Mouse (Mus musculus) bone marrow, adult 2 months (tissue): ENCODE measurements around the gene Nt5c. TPM values are rescaled to one million over a fixed set of nuclear protein-coding genes. Genes with fewer than 3 reads are reported as not detected.
"Not testable (repeated sequence)": the region's sequence is repeated elsewhere in the genome, so short reads cannot be mapped to it uniquely, and the experiment has no call there.

Experiments used
- H3K27ac ChIP-seq: fragments of 200-500 bp; 2 replicates; pipeline ENCODE4 v1.5.1; 2012; ENCODE audit warnings: low read depth, mild to moderate bottlenecking, control low read depth, inconsistent platforms, low read length; ENCODE audit not compliant: control insufficient read depth, poor library complexity, insufficient read depth
- H3K4me1 ChIP-seq: fragments of 200-500 bp; 2 replicates; pipeline ENCODE4 v1.6.1; 2011; ENCODE audit warnings: low read length; ENCODE audit not compliant: control insufficient read depth, insufficient read depth
- H3K4me3 ChIP-seq: fragments of 200-500 bp; replicated peaks from 2 replicates; pipeline ENCODE3; 2011; ENCODE audit warnings: mild to moderate bottlenecking, low read depth, low read length, control low read depth; ENCODE audit not compliant: control insufficient read depth
- CTCF ChIP-seq: fragments of 200-500 bp; IDR thresholded peaks from 2 replicates; pipeline ENCODE4 v1.5.1; 2011; ENCODE audit warnings: low read length, control low read depth; ENCODE audit not compliant: control insufficient read depth, insufficient read depth
- POLR2A ChIP-seq: fragments of 200-500 bp; IDR thresholded peaks from 2 replicates; pipeline ENCODE4 v1.6.1; 2011; ENCODE audit warnings: low read depth, mild to moderate bottlenecking, control low read depth, low read length, borderline replicate concordance; ENCODE audit not compliant: control insufficient read depth
- WGBS: fragments of 180-500 bp; shearing (Covaris S2); methylation state at CpG from one replicate; pipeline ENCODE4 v1.1.7; 2018; 5-methylcytosine and 5-hydroxymethylcytosine counted together
- polyA plus RNA-seq: library from polyadenylated mRNA; stranded (reverse); fragments of >200 nt; gene quantifications from 2 replicates; pipeline ENCODE4 v1.2.4, GENCODE M21; 2011; ENCODE audit warnings: low replicate concordance; ENCODE audit not compliant: missing spikeins, insufficient read depth, insufficient read length

The Nt5c gene
- polyA plus RNA-seq, 1 experiment, result 56.4 TPM

DNA sequence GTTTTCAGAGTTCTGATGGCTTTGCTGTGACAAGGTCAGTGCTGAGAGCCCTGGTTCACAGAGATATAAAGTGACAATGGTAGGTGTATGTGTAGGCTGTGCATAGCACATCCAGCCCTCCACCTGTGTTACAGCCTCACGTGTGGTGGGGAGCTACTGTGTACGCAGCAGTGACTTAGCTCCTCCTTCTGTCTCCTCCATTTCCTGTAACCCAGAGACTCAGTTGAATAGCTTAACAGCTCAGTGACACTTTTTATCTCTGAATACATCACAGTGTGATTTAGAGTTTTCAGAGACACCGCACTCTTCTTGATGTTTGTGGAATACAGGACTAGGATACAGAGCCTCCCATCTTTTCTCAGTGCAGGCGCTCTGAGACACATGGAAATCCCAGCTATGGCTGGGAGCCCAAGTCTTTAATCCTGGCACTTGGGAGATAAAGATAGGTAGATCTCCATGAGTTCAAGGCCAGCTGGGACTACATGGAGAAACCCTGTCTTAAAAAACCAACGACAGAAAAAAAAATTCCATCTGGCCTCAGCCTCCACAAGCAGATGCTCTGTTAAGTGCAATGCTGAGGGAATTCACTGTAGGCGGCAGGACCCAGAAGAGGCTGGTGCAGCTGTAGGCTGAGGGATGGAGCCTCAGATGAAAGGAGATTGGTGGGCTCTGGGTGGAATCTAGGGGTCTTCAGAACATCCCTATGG, 10.0 kb downstream of the Nt5c start:
- no peak overlapping the region for H3K4me3 ChIP-seq
- TF ChIP-seq CTCF, result no peak
- TF ChIP-seq POLR2A, result no peak
- H3K27ac ChIP-seq, result no peak overlapping the region
- peaks cover 3% of the 10 kb centered on the region; the same call in 1 of the 2 replicates for H3K4me1 ChIP-seq
- 79% methylated on average over 6 of the region's 6 CpGs for WGBS

DNA sequence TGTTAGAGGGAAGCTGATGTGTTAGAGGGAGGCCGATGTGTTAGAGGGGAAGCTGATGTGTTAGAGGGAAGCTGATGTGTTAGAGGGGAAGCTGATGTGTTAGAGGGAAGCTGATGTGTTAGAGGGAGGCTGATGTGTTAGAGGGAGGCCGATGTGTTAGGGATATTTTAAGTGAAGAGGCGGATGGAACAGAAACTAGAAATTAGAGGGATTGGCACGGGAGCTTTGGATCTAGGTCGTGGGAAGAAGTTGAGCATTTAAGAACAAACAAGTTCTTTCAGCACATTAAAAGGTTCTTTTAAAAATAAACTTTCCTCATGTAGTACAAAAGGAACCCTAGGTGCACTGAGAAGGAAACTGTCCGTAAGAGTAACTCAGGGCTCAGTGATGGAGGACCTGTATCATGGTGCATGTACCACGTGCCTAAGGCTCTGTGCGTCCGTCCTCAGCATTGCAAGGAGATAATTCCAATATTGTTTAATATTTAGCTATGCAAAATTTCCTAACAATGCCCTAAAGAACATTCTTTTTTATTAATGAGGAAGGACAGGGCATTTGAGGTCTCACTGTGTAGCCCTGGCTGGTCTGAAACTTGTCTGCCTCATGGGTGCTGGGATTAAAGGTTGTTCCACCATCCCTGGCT, 13.2 kb downstream of the Nt5c start:
- 59% methylated on average over 9 of the region's 9 CpGs for WGBS

DNA sequence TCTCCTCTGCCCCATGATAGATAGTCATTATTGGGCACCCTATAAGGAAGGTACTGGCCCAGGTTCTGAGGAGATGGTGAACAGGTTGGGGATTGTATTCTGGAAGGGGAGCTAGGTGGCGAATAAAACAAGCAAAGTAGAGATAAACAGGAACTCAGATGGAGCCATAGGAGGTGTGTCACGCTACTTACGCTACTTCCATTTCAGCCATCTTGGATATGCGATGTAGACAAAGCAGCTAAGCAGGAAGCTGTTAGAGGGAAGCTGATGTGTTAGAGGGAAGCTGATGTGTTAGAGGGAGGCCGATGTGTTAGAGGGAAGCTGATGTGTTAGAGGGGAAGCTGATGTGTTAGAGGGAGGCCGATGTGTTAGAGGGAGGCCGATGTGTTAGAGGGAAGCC, 14.3 kb downstream of the Nt5c start:
- peak overlapping the region; percentile 44 for H3K4me3 ChIP-seq
- H3K27ac ChIP-seq, result peak overlapping the region; percentile 71
- 25% methylated on average over 7 of the region's 7 CpGs for WGBS
- not testable (repeated sequence) for H3K4me1 ChIP-seq

More for the DNA sequence above, 13.2 kb downstream of the Nt5c start:
- Histone ChIP-seq H3K4me1 (peaks cover 7% of the 10 kb centered on the region), H3K27ac (peak overlapping the region; percentile 91), H3K4me3 (peak overlapping the region; percentile 58)
- TF ChIP-seq CTCF (no peak), POLR2A (no peak)

DNA sequence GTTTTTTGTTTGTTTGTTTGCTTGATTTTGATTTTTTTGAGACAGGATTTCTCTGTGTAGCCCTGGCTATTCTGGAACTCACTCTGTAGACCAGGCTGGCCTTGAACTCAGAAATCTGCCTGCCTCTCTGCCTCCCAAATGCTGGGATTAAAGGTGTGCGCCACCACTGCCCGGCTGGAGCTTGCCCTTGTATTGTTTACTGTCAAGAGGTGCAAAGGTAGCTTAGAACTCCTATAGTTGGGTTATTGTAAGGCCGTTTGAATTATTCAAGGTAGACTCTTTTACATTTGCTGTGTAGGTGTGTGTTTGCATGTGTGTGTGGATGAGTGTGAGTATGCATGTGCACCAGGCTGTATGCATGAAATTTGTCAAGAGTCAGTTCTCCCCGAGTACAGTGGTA, 15.0 kb downstream of the Nt5c start:
- Histone ChIP-seq H3K27ac (peak overlapping the region; percentile 71; the same call in 1 of the 2 replicates), H3K4me3 (peak overlapping the region; percentile 94)
- not testable (repeated sequence) for H3K4me1 ChIP-seq
- 72% methylated on average over 4 of the region's 4 CpGs for WGBS

DNA sequence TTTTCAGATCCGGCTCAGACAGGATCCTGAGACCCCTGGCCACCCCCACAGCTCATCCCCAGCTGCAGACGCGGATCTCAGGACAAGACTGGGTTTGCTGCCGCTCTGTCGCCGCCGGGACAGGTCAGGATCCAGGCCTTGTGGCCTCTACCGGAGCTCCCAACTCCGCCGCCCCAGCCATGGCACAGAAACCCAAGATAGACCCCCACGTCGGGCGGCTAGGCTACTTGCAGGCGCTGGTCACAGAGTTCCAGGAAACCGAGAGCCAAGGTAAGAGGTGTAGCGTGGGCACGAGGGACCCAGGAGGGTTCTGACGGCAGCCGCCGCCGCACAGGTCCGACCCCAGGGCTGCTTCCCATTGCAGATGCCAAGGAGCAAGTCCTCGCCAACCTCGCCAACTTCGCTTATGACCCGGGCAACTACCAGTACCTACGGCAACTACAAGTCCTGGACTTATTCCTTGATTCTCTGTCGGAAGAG, 15.9 kb downstream of the Nt5c start:
- Histone ChIP-seq H3K4me3 (peak overlapping the region; percentile 94), H3K27ac (peak overlapping the region; percentile 97), H3K4me1 (peaks cover 7% of the 10 kb centered on the region)
- TF ChIP-seq CTCF, result 0 out of 2 replicates have a peak, but pooled peaks have one; percentile 6
- no peak for TF ChIP-seq POLR2A
- WGBS, result under 1% methylated on average over 28 of the region's 28 CpGs

DNA sequence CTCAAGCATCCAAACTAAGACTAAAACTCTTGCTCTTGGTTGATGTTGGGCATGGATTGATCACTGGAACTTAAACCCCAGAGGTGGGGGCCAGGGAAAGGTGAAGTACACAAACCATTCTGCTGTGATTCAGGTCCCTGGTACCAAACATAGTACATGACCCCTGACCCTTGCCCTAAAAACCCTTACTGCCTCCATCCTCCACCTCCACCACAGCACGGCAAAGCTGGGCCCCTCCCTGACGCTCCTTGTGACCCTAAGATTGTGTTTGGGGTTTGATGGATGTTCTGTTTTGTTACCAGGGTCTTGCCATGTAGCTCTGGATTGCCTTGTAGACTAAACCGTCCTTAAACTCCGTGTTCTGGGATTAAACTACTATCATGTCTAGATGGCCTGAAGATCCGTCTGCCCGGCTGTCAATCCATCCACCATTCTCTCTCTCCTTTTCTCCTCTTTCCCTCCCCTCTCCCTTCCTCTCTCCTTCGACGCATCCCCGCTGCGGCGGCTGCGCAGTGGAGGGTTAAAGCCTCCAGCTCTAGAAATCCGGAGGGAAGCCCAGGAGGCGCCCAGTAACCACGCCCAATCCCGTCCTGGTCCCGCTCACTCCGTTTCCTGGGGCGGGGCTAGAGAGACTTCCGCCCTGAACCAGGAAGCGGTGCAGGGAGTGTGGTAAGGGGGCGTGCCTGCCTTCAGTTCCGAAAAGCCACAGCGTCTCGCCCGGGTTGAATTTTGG, 16.5 kb downstream of the Nt5c start, which contains the start of gene Armc7:
Gene Armc7, plus strand, starts transcription at position 643 of the 733 bp plus-strand sequence.
- 2% methylated on average over 26 of the region's 26 CpGs for WGBS
- Histone ChIP-seq H3K4me1 (peaks cover 7% of the 10 kb centered on the region), H3K27ac (peak within 1 kb of the TSS; percentile 97), H3K4me3 (peak within 1 kb of the TSS; percentile 94)
- TF ChIP-seq POLR2A (peak; percentile 44; the same call in 1 of the 2 replicates), CTCF (no peak)

DNA sequence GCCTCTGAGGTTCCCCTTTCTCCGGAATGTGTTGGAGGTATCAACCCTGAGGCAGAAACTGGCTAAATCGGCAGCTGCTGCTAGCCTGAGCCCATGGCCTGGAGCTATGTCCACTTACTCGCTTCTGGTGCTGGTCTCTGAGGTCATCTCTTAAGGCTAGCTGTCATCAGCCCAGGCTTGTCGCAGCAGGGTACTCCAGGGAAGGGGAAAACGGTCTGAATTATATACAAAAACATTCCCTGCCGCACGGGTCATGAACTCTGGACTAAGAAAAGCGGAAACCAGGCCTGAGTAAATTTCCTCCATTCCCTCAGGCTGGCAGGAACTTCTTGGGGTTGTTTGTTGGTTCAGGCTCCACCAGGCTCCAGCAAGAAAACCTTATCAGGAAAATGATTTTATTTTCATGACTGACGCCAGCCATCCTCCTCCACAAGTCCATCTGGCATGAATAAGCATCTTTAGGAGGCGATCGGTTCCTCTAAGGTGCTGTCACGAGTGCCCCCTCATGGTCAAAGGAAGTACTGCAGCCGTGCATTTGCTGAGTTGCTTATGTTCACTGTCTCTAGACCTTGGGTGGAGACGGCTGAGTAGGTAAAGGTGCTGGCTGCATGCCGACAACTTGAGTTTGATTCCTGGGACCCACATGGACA, 17.9 kb downstream of the Nt5c start:
- 14% methylated on average over 15 of the region's 15 CpGs for WGBS
- Histone ChIP-seq H3K4me3 (no peak overlapping the region), H3K27ac (no peak overlapping the region), H3K4me1 (peaks cover 6% of the 10 kb centered on the region)
- peak; percentile 98 for TF ChIP-seq CTCF
- TF ChIP-seq POLR2A, result no peak

DNA sequence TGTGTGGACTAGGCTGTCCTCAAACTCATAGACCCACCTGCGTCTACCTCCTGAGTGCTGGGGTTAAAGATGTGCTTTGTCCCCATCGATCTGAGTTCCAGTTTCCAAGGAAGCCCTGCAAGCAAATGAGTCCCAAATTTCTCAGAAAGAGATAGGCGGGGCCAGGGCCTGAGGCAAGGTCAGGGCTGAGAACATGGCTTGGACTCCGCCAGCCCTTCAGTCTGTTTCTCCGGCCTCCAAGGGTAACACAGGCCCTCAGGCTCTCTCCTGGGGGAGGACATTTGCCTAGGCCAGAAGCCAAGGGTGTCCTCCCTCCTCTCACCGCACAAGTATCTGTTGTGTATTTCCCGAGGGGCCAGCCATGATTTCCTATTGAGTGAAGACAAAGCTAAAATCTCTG, 19.5 kb downstream of the Nt5c start:
- WGBS, result 78% methylated on average over 7 of the region's 7 CpGs
- TF ChIP-seq CTCF, result no peak
- no peak for TF ChIP-seq POLR2A
- H3K27ac ChIP-seq, result no peak overlapping the region
- peaks cover 4% of the 10 kb centered on the region for H3K4me1 ChIP-seq
- H3K4me3 ChIP-seq, result no peak overlapping the region
